Mouse (Mus musculus) embryonic fibroblast, embryonic 13.5 days (primary cell): Measurements from ENCODE around the gene Mst1.

Source experiments
- CTCF ChIP-seq: IDR thresholded peaks from 2 replicates; pipeline ENCODE4 v1.5.1; 2011; ENCODE audit warnings: mild to moderate bottlenecking, control low read depth, low read length, moderate library complexity, borderline replicate concordance; ENCODE audit not compliant: insufficient read depth
- POLR2A ChIP-seq: IDR thresholded peaks from 2 replicates; pipeline ENCODE4 v1.6.1; 2011; ENCODE audit warnings: low read depth, mild to moderate bottlenecking, control low read depth, low read length, moderate library complexity

- TF ChIP-seq POLR2A (no peak), CTCF (peak; percentile 75; the same call in 1 of the 2 replicates)
These were observed 14.7 kb upstream of the Mst1 start for GRCm38 (mm10) chr9:108065491-108066011.
